Mouse (Mus musculus) small intestine, adult 2 months (tissue): ENCODE results near the gene Atxn2.

Experiments
- CTCF ChIP-seq: fragments of 200-500 bp; IDR thresholded peaks from 2 replicates; pipeline ENCODE4 v1.5.1; 2012; ENCODE audit warnings: low read depth, mild to moderate bottlenecking, control low read depth, inconsistent platforms, low read length, moderate library complexity, mixed read lengths; ENCODE audit not compliant: insufficient replicate concordance, insufficient read length; ENCODE audit errors: extremely low read depth
- POLR2A ChIP-seq: fragments of 200-500 bp; IDR thresholded peaks from 2 replicates; pipeline ENCODE4 v1.6.1; 2012; ENCODE audit warnings: low read depth, mild to moderate bottlenecking, control low read depth, inconsistent platforms, low read length, moderate library complexity

DNA sequence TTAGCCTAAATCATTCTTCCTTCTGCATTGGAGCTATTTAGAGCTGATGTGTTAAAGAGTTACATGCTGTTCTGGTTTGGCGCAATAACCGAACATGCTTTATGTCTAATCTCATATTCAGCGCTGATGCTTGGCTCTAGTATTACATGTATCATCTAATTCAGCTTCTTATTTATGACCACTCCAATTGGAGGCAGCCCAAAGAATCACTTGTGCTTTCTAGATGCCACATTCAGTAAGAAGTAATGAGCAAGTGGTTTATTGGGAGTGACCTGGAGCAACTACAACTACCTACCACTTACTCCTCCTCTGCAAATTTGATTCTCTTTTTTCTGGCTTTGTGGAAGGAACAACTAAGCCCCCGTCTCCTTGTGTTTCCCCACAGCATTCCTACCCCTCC, 47.2 kb downstream of the Atxn2 start:
- no peak for TF ChIP-seq CTCF
- TF ChIP-seq POLR2A: no peak
